Mouse (Mus musculus) liver, embryonic 11.5 days (tissue): Measurements from ENCODE around the gene Hs1bp3. TPM values are rescaled to one million over a fixed set of nuclear protein-coding genes. Genes with fewer than 3 reads are reported as not detected.

Experiments used
- ATAC-seq: fragments of 200-750 bp; cut with Nextera tagmentation; replicated peaks from 2 replicates; pipeline ENCODE4 v1.8.0; 2017; ENCODE audit warnings: moderate number of reproducible peaks, mild to moderate bottlenecking, moderate TSS enrichment, moderate library complexity; ENCODE audit not compliant: low FRiP score
- DNase-seq: peaks from one replicate; pipeline ENCODE4 v3.0.0-alpha.2; 2017; ENCODE audit warnings: low spot score
- H3K27ac ChIP-seq: fragments of 300-500 bp; sonication (generic); 2 replicates; pipeline ENCODE4 v1.5.1; 2014; ENCODE audit warnings: mild to moderate bottlenecking, low read depth, low read length, control low read depth
- H3K27me3 ChIP-seq: fragments of 300-500 bp; sonication (generic); replicated peaks from 2 replicates; pipeline ENCODE4 v1.6.1; 2014; ENCODE audit warnings: low read length, mixed read lengths; ENCODE audit not compliant: control insufficient read depth, insufficient read depth
- H3K36me3 ChIP-seq: fragments of 300-500 bp; sonication (generic); 2 replicates; pipeline ENCODE4 v1.6.1; 2014; ENCODE audit warnings: mild to moderate bottlenecking, low read length, moderate library complexity, mixed read lengths; ENCODE audit not compliant: control insufficient read depth, insufficient read depth
- H3K4me1 ChIP-seq: fragments of 300-500 bp; sonication (generic); replicated peaks from 2 replicates; pipeline ENCODE4 v1.6.1; 2014; ENCODE audit warnings: low read length, mixed read lengths; ENCODE audit not compliant: control insufficient read depth, insufficient read depth
- H3K4me2 ChIP-seq: fragments of 300-500 bp; sonication (generic); 2 replicates; pipeline ENCODE4 v1.6.1; 2014; ENCODE audit warnings: mild to moderate bottlenecking, control low read depth, moderate library complexity
- H3K4me3 ChIP-seq: fragments of 300-500 bp; sonication (generic); 2 replicates; pipeline ENCODE4 v1.5.1; 2014; ENCODE audit warnings: low read depth, low read length, control low read depth
- H3K9ac ChIP-seq: fragments of 300-500 bp; sonication (generic); 2 replicates; pipeline ENCODE4 v1.6.1; 2014; ENCODE audit warnings: low read depth, low read length, control low read depth
- H3K9me3 ChIP-seq: fragments of 300-500 bp; sonication (generic); 2 replicates; pipeline ENCODE4 v1.6.1; 2016; ENCODE audit warnings: low read length, inconsistent platforms, mixed read lengths; ENCODE audit not compliant: control insufficient read depth
- WGBS: fragments of 180-500 bp; shearing (Covaris S2); extraction: QIAGEN DNeasy Blood & Tissue Kit; methylation state at CpG from one replicate; pipeline ENCODE4 v1.1.7; 2014; 5-methylcytosine and 5-hydroxymethylcytosine counted together
- polyA plus RNA-seq: library from polyadenylated mRNA; unstranded; fragments of >200 nt; fragmentation: Nextera tagmentation; extraction: Ambion mirVana; gene quantifications from 2 replicates; pipeline ENCODE4 v1.2.1, GENCODE M21; 2014

Hs1bp3 gene
- polyA plus RNA-seq, 1 experiment from 2014 or later, result 8.8 TPM

- Histone ChIP-seq H3K4me2 (peak overlapping the region; percentile 35), H3K36me3 (peaks cover 3% of the 10 kb centered on the region; the same call in 1 of the 2 replicates), H3K4me3 (no peak overlapping the region), H3K27me3 (no peaks in the 10 kb centered on the region), H3K27ac (peak overlapping the region; percentile 78), H3K9ac (0 out of 2 replicates have a peak overlapping the region, but pooled peaks have one; percentile 4), H3K4me1 (peaks cover 2% of the 10 kb centered on the region; the same call in 1 of the 2 replicates), H3K9me3 (no peaks in the 10 kb centered on the region)
- 44% methylated on average over 9 of the region's 9 CpGs for WGBS
- peak; percentile 63 for ATAC-seq
- DNase-seq, result no peak
Measured at GRCm38 (mm10) chr12:8344897-8345296, 31.7 kb downstream of the Hs1bp3 start.

DNA sequence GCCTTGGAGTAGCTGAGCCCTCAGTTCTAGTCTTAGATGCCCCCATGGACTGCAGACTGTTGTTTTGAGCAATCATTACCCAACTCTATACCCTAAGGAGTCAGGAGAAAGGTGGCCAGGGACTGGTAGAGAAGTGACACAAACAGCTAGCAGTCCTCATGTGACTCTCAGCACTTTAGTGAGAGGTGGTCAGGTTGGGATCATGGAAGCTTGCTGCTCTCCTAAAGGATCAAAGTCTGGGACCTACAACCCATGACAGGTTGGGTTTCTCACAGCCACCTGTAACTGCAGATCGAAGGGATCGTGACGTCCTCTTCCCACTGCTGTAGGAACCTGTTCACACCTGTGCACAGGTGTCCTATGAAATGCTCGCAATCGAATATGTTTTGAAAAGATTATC lies 32.3 kb downstream of the Hs1bp3 start:
- Histone ChIP-seq H3K4me1 (peaks cover 2% of the 10 kb centered on the region; the same call in 1 of the 2 replicates), H3K4me2 (no peak overlapping the region; the same call in 1 of the 2 replicates), H3K4me3 (no peak overlapping the region), H3K9me3 (no peaks in the 10 kb centered on the region), H3K27me3 (no peaks in the 10 kb centered on the region), H3K9ac (no peak overlapping the region), H3K27ac (peak overlapping the region; percentile 65), H3K36me3 (peaks cover 3% of the 10 kb centered on the region; the same call in 1 of the 2 replicates)
- ATAC-seq (no peak), DNase-seq (no peak)
- WGBS, result 93% methylated on average over 5 of the region's 5 CpGs

DNA sequence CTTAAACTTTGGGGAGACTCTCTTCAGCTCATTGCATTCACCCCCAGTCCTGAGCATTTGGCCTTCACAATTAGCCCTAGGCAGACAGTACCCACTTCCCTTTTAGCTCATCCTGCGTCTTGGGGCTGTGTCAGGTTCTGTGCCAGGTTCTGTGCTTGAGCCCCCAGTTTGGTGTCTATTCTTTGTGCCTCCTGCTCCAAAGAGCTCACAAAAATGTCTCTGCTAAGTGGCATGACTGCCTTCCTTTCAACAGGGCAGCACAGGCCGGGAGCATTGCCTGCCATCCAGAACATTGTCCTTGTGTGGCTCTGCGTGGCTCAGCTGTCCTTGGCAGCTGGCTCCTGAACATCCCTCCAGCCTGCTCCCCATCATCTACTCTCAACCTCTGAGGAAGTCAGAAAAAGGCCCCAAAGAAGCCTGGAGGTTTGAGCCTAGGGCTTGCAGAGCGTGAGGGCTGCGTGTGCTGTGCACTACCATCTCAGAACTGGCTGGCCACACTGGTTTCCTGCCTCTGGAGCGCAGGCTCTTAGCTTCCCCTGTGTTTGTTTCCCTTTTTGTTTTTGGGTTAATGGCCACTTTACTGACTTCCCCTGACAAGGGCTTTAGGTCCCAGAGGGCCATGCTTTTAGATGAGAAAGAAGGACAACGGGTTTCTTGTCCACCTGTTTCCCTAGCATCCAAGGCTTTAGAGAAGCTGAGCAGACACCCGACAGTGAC lies 34.7 kb downstream of the Hs1bp3 start:
- 59% methylated on average over 8 of the region's 8 CpGs for WGBS
- Histone ChIP-seq H3K9ac (no peak overlapping the region), H3K27ac (no peak overlapping the region; the same call in 1 of the 2 replicates), H3K4me3 (no peak overlapping the region), H3K36me3 (no peaks in the 10 kb centered on the region), H3K4me2 (no peak overlapping the region), H3K9me3 (no peaks in the 10 kb centered on the region), H3K4me1 (peaks cover 2% of the 10 kb centered on the region; the same call in 1 of the 2 replicates), H3K27me3 (no peaks in the 10 kb centered on the region)
- ATAC-seq, result no peak
- no peak for DNase-seq

DNA sequence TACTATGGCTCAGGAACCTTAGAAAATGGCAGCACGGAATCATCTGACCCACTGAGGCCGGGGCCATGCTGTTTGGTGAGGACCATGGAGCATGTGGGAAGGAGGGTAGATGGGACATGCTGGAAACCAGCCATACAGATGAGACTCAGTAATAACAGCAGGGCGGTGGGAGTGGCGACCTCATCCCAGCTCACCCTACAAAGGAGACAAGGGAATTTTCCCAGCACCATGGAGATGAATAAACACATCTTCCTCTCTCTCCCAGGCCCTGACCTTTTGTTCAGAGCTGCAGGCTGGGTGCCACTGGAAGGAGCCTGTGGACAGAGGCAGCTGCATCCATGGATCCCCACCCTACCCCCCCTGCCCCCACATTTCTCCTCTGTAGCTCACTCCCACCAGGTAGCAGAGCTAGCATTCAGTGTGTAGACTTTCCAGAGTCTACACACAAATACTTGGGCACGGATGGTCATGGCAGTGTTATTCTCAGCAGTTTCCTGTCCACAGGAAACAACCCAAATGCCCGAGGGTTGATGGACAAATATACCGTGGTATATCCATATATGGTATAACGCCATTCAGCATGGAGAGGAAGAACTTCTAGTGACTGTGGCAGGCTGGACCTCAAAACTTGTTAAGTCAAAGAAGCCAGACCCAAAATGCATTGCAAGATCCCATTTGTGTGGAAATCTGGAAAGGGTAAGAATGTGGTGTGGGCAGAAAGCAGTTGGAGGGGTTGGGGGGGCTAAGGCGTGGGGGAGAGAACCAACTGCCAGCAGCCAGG lies 35.7 kb downstream of the Hs1bp3 start:
- no peak overlapping the region for H3K4me2 ChIP-seq

GRCm38 (mm10) chr12:8351025-8351903 lies 38.0 kb downstream of the Hs1bp3 start:
- 39% methylated on average over 4 of the region's 4 CpGs for WGBS
- Histone ChIP-seq H3K27me3 (no peaks in the 10 kb centered on the region), H3K4me3 (no peak overlapping the region), H3K4me1 (peaks cover 2% of the 10 kb centered on the region; the same call in 1 of the 2 replicates), H3K9ac (no peak overlapping the region), H3K27ac (peak overlapping the region; percentile 15; the same call in 1 of the 2 replicates), H3K4me2 (no peak overlapping the region), H3K9me3 (no peaks in the 10 kb centered on the region), H3K36me3 (no peaks in the 10 kb centered on the region)
- DNase-seq, result no peak
- ATAC-seq, result peak; percentile 56

More for the DNA sequence above, 35.7 kb downstream of the Hs1bp3 start:
- no peak overlapping the region for H3K4me3 ChIP-seq
- 63% methylated on average over 9 of the region's 9 CpGs for WGBS
- H3K9ac ChIP-seq, result no peak overlapping the region
- no peak overlapping the region for H3K27ac ChIP-seq
- ATAC-seq (no peak), DNase-seq (no peak)
- H3K27me3 ChIP-seq, result no peaks in the 10 kb centered on the region
- peaks cover 2% of the 10 kb centered on the region; the same call in 1 of the 2 replicates for H3K4me1 ChIP-seq
- H3K36me3 ChIP-seq, result no peaks in the 10 kb centered on the region
- H3K9me3 ChIP-seq, result no peaks in the 10 kb centered on the region

- no peaks in the 10 kb centered on the region for H3K36me3 ChIP-seq
- no peak overlapping the region for H3K4me2 ChIP-seq
- H3K9ac ChIP-seq, result no peak overlapping the region
- H3K27ac ChIP-seq, result no peak overlapping the region
- no peak overlapping the region for H3K4me3 ChIP-seq
- WGBS, result 86% methylated on average over 4 of the region's 4 CpGs
- H3K27me3 ChIP-seq, result no peaks in the 10 kb centered on the region
- no peaks in the 10 kb centered on the region for H3K9me3 ChIP-seq
- H3K4me1 ChIP-seq, result peaks cover 2% of the 10 kb centered on the region; the same call in 1 of the 2 replicates
- ATAC-seq (no peak), DNase-seq (no peak)
Measured at GRCm38 (mm10) chr12:8353071-8353470, 39.8 kb downstream of the Hs1bp3 start.

GRCm38 (mm10) chr12:8354187-8354586 lies 41.0 kb downstream of the Hs1bp3 start:
- no peaks in the 10 kb centered on the region for H3K36me3 ChIP-seq
- no peak for ATAC-seq

GRCm38 (mm10) chr12:8355011-8355410 lies 41.8 kb downstream of the Hs1bp3 start:
- no peaks in the 10 kb centered on the region; the same call in 1 of the 2 replicates for H3K4me1 ChIP-seq
- DNase-seq, result no peak
- no peak overlapping the region for H3K27ac ChIP-seq
- no peaks in the 10 kb centered on the region for H3K36me3 ChIP-seq
- ATAC-seq, result no peak
- WGBS, result 91% methylated on average over 4 of the region's 4 CpGs
- H3K4me3 ChIP-seq, result no peak overlapping the region
- no peaks in the 10 kb centered on the region for H3K27me3 ChIP-seq
- H3K4me2 ChIP-seq, result no peak overlapping the region
- H3K9ac ChIP-seq, result no peak overlapping the region
- no peaks in the 10 kb centered on the region for H3K9me3 ChIP-seq

More at GRCm38 (mm10) chr12:8354187-8354586, 41.0 kb downstream of the Hs1bp3 start:
- WGBS, result 86% methylated on average over 1 of the region's 1 CpGs
- H3K4me1 ChIP-seq, result no peaks in the 10 kb centered on the region; the same call in 1 of the 2 replicates
- no peaks in the 10 kb centered on the region for H3K9me3 ChIP-seq
- no peak overlapping the region for H3K27ac ChIP-seq
- H3K9ac ChIP-seq, result no peak overlapping the region
- H3K27me3 ChIP-seq, result no peaks in the 10 kb centered on the region
- no peak overlapping the region for H3K4me2 ChIP-seq
- H3K4me3 ChIP-seq, result no peak overlapping the region
- DNase-seq, result no peak
